Mouse (Mus musculus) spleen, postnatal 14 days (tissue): ENCODE results near the gene Zfp664.

Source experiments
- DNase-seq, 2 experiments: peaks; one replicate each; pipeline ENCODE4 v3.0.0; 2021 to 2022; ENCODE audit warnings: low spot score in 2 of 2

The Zfp664 gene

DNA sequence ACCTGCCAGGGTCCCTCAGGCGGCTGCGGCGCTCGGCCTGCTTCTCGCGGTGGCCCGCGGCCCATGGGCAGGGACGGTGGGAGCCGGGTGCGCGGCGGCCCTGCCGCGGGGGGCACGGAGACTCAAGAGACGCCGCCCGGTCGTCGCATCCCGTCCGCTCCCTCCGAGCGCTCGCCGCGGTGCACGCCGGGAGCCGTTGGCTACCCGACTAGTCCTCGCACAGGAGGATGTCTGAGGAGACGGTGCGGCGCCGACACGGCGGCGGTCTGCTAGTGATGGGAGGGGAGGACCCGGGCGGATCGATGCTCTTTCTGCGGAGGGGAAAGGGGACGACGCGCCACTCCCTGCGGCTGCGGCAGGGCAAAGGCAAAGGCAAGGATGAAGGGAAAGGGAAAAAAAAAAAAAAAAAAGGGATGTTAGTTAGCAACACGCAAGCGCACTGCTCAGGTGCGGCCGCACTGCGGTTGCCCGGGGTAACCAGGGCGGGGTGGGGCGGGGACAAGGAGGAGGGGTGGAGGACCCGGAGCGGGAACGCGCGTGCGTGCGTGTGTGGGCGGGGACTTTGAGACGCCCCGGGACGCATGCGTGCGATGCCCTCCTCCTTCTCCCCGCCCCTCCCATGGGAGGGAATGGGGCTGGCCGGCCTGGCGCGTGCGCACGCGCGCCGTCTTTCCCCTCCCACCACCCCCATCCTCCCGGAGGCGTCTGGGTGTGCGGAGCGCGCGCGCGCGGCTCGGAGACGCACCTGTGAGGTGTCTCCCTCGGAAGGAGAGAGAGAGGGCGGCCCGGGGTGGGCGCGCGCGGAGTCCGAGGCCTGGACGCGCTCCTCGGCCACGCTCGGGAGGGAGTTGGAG, at the start of gene Zfp664, which contains the start of gene Ccdc92:
TSS of gene Zfp664 (plus strand) at position 679 of the 854 bp plus-strand sequence.
TSS of gene Ccdc92 (minus strand) at position 412 of the 854 bp plus-strand sequence.
- DNase-seq, result peak; percentile 94

- DNase-seq, result no peak
Observed at GRCm38 (mm10) chr5:124814797-124815196, 47.7 kb upstream of the Zfp664 start.

GRCm38 (mm10) chr5:124817050-124817449, 45.4 kb upstream of the Zfp664 start:
- DNase-seq, result no peak

- DNase-seq, result no peak
Observed at GRCm38 (mm10) chr5:124822128-124822894, 40.2 kb upstream of the Zfp664 start.

GRCm38 (mm10) chr5:124830331-124830730, 32.2 kb upstream of the Zfp664 start:
- DNase-seq, result no peak

DNA sequence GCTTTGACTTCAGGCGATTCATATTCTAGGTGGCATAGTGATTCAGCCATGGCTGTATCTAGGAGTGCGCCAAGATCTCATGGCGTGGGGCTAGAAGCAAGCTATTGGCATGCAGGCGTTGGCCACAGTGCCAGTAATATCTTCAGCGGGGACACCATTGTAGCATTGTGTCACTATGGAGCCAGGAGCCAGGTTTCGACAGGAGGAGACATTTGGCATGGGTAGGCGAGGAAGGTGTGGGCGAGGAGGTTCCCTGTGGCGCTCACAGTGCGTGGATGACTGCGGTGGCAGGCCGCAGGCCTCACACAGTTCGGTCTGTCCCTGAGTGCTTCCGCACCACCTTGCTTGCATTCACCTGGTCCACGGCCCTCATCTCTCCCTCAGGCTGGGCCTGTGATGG, 27.3 kb upstream of the Zfp664 start:
- no peak for DNase-seq

- no peak for DNase-seq
Observed at GRCm38 (mm10) chr5:124836075-124836474, 26.4 kb upstream of the Zfp664 start.

GRCm38 (mm10) chr5:124836621-124837020, 25.9 kb upstream of the Zfp664 start:
- no peak for DNase-seq

- no peak for DNase-seq
Observed at GRCm38 (mm10) chr5:124840202-124840601, 22.3 kb upstream of the Zfp664 start.

- DNase-seq, result no peak
Observed at GRCm38 (mm10) chr5:124840669-124841068, 21.8 kb upstream of the Zfp664 start.

GRCm38 (mm10) chr5:124843386-124843785, 19.1 kb upstream of the Zfp664 start:
- DNase-seq, result no peak

- DNase-seq, result no peak
Observed at GRCm38 (mm10) chr5:124844929-124845328, 17.6 kb upstream of the Zfp664 start.

DNA sequence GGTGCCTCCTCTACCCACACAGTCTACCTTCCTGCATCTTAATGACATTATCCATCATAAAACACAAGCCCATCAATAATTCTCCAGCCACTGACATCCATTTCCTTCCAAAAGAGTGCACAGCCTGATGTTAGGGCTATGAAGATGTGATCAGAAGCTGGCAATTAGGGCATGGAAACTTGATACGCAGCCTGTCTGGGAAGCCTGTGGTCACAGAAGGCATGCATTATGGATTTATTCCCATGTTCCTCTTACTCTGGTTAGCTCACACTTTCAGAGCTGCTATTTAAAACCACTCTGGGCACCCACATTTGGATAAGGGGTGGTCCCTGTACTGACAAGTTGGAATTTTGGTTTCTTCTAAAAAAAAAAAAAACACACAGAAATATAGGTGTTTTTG, 15.5 kb upstream of the Zfp664 start:
- DNase-seq, result no peak

GRCm38 (mm10) chr5:124848994-124849393, 13.5 kb upstream of the Zfp664 start:
- DNase-seq, result no peak

DNA sequence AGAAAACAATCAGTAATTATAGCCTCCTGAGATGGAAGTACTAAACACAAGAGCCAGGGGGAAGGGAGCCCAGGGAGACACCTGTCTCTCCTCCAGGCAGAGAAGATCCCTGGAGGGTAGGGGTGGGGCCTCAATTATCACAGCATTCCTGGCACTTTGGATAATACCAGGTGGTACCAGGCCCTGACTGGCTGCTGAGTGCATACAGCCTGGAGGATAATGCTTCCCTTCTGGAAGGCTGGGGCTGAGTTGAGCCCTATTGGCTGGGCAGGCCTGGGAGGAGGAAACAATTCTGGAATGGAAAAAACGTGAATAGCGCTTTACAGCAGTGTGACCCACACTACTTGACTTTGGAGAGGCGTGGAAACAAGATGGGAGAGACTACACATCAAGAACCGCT, 10.9 kb upstream of the Zfp664 start:
- no peak for DNase-seq

- no peak for DNase-seq
Observed at GRCm38 (mm10) chr5:124852294-124852693, 10.2 kb upstream of the Zfp664 start.

- DNase-seq, result no peak
Observed at GRCm38 (mm10) chr5:124853079-124853478, 9.4 kb upstream of the Zfp664 start.

GRCm38 (mm10) chr5:124854202-124854601, 8.3 kb upstream of the Zfp664 start:
- no peak for DNase-seq

DNA sequence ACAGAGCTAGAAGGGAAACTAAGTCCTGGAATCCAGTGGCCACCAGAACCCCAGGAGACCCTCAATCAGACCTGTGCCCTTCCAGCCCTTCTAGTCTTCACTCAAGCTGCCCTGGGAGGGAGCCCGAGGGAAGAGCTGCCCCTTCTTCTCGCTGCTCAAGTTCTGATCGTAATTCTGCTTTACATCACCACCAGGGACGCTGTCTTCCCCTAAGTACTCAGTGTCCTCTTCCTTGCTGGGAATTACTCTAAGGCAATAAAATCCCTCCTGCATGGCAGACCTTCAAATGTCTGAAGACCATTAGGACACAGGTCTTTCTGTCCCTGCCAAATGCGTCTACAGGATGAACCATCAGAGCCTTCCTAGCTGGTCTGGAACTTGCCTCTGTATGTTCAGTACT, 2.5 kb upstream of the Zfp664 start:
- DNase-seq, result no peak

DNA sequence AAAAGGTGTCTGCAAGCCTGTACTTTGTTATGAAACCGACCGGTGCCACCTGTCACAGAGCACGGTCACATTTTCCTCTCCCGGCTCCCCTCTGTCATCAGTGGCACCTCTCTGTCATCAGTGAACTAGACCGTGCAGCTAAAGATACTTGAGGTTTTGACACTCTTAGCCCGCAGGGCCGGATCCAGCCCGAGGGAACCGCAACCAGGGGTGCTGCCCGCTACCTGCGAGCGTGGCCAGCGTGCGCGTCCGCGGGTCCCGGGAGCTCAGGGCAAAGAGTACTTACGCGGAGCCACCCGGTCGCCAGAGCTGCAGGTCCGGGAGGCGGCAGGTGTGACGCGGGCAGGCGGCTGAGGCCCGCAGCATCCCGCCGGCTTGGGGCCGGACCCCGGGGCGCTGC, 1.0 kb upstream of the Zfp664 start:
- DNase-seq, result peak in 1 of 2 experiments; percentile 9

GRCm38 (mm10) chr5:124862871-124863741, 615 bp downstream of the Zfp664 start:
- DNase-seq, result peak in 1 of 2 experiments; percentile 11

DNA sequence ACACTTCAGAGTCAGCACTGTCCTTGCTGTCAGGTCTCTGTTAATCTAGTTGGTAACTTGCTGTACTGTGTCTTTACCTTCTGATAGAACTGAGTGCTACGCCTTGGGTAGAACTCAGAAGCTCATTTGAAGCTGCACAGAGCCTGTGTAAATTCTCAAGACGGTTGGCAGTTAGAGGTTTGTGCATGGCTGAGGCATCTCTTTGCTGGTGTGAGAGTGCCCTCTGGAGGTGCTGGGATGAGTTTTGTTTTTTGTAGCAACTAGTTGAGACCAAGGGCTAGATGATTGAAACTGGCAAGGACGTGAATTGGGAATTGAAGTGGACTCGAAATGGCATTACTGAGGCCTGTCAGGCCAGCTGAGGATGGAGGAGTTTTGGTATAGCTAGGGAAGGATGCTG, 6.5 kb downstream of the Zfp664 start:
- DNase-seq, result peak; percentile 28 to 37
